Mouse (Mus musculus) liver, postnatal 0 days (tissue): ENCODE measurements around the gene Myrfl.

ENCODE experiments used
- CTCF ChIP-seq: sonication (generic); IDR thresholded peaks from 2 replicates; pipeline ENCODE4 v1.5.1; 2016; ENCODE audit warnings: antibody characterized with exemption, low read depth
- EP300 ChIP-seq: IDR thresholded peaks from 2 replicates; pipeline ENCODE4 v1.6.1; 2016; ENCODE audit warnings: antibody characterized with exemption, low read depth, mild to moderate bottlenecking

GRCm38 (mm10) chr10:116808556-116809353 is 88.0 kb downstream of the Myrfl start:
- TF ChIP-seq CTCF = no peak
- no peak for TF ChIP-seq EP300
